Mouse (Mus musculus) hematopoietic multipotent progenitor cell, adult 10-12 weeks (in vitro differentiated cells): ENCODE data around the gene Olfr532. TPM values are rescaled to one million over a fixed set of nuclear protein-coding genes. Genes with fewer than 3 reads are reported as not detected.

Source experiments
- polyA plus RNA-seq: library from polyadenylated mRNA; stranded (reverse); fragments of >175 nt; gene quantifications from 2 replicates; pipeline ENCODE4 v1.2.3, GENCODE M21; 2012; ENCODE audit warnings: low replicate concordance

Olfr532 gene
- not detected in 2 replicates for polyA plus RNA-seq

DNA sequence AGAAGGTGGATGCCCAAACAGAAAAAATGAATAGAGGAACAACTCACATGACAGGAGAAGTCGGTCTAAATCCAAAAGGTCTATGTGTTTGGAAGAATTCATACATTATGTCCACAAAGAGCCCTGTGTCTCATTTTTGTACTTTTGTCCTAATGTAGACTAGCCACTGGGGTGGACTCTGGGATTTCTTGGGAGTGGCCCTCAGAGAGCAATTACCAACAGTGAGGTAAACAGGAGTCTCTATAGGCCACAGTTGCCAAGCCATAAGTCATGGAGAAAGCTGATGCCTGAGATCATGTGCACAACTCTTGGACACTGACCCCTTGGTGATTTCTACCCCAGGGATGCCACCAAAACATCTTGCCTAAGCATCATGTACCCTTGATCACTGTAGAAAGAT, at the start of gene Olfr532:
Olfr532 (minus strand) TSS at position 101 of the 400 bp plus-strand sequence.

DNA sequence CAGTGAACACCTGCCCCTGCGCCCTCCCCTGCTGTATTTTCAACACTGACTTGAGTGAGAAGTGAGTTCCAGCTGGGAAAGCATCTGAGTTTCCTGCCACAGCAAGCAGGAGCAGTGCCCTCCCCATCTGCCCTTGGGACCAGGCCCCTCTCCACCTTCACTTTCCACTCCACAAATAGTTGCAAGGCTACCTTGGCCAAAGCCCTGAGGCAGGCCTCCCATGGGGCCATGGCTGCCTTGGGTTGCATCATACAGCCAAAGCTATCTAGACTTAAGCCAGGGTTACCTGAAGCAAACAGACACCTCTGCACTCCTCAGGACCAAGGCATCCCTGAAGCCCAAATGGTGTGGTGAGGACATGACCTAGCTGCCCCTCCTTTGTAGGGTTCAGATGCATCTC, 41.6 kb upstream of the Olfr532 start, which contains the start of gene Olfr533:
Olfr533 (plus strand) TSS at position 301 of the 400 bp plus-strand sequence.

DNA sequence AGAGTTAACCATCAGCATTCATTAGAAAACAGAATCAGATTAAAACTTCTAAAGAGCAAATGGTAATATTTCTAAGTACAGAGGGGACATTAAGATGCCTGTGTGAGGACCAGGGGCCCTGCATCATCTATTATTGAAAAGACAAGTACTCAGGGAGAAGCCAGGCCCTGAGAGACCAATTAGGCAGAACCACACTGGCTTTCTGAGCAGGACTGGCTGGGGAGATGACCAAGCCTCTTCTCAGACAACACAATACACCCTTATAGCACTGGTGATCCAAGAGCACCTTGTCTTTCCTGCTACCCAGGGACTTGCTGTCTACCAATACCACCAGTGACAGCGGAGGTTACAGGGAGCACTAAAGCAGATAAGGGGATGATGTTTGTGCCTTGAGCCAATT, 18.6 kb downstream of the Olfr532 start, which contains the start of gene Olfr531:
Olfr531 (minus strand) TSS at position 101 of the 400 bp plus-strand sequence.

DNA sequence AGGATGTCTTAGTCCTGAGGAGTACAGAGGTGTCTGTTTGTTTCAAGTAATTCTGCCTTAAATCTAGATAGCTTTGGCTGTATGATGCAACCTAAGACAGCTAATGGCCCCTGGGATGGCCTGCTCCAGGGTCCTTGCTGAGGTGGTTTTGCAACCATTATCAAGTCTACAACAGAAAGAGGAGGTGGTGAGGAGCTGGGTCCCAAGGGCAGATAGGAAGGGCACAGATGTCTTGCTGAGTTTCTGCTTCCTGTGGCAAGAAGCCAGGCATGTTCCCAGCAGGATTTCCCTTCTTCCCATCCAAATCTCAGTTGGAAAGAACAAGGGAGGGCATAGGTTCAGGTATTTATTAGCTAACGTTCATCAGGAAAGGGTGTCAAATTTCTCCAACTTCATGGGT, 45.2 kb downstream of the Olfr532 start, which contains the start of gene Olfr530:
Olfr530 (minus strand) TSS at position 101 of the 400 bp plus-strand sequence.

Other genes starting within 250 kb of the Olfr532 start
- not detected in 2 replicates for gene Olfr523, start 248.4 kb downstream of the Olfr532 start, polyA plus RNA-seq
- not detected in 2 replicates for gene Olfr524, start 215.7 kb downstream of the Olfr532 start, polyA plus RNA-seq
- gene Cd163l1, start 203.4 kb downstream of the Olfr532 start, polyA plus RNA-seq: 0.23 and 0.56 TPM in 2 replicates
- gene 5830411N06Rik, start 174.4 kb downstream of the Olfr532 start, polyA plus RNA-seq: 0.38 and 0.60 TPM in 2 replicates
- gene Olfr525, start 100.8 kb downstream of the Olfr532 start, polyA plus RNA-seq: not detected in 2 replicates
- not detected in 2 replicates for gene Olfr527, start 87.6 kb downstream of the Olfr532 start, polyA plus RNA-seq
- 0.21 TPM in 1 of 2 replicates, not detected in the other for gene Olfr60, start 60.0 kb downstream of the Olfr532 start, polyA plus RNA-seq
- gene Olfr530, start 45.3 kb downstream of the Olfr532 start, polyA plus RNA-seq: not detected in 2 replicates
- not detected in 2 replicates for gene Olfr531, start 18.7 kb downstream of the Olfr532 start, polyA plus RNA-seq
- gene Olfr533, start 41.7 kb upstream of the Olfr532 start, polyA plus RNA-seq: not detected in 2 replicates
- gene Olfr535, start 62.6 kb upstream of the Olfr532 start, polyA plus RNA-seq: not detected in 2 replicates
- gene Olfr536, start 85.8 kb upstream of the Olfr532 start, polyA plus RNA-seq: not detected in 2 replicates
- not detected in 2 replicates for gene Olfr538, start 146.2 kb upstream of the Olfr532 start, polyA plus RNA-seq
- gene Olfr46, start 179.6 kb upstream of the Olfr532 start, polyA plus RNA-seq: not detected in 2 replicates
- not detected in 2 replicates for gene Olfr61, start 207.3 kb upstream of the Olfr532 start, polyA plus RNA-seq
- gene Olfr53, start 224.8 kb upstream of the Olfr532 start, polyA plus RNA-seq: not detected in 2 replicates
- 0.01 TPM in 1 of 2 replicates, not detected in the other for gene Olfr539, start 238.3 kb upstream of the Olfr532 start, polyA plus RNA-seq